Mouse (Mus musculus) lung, embryonic 14.5 days (tissue): ENCODE data around the gene Ttc28. TPM values are rescaled to one million over a fixed set of nuclear protein-coding genes. Genes with fewer than 3 reads are reported as not detected.

ENCODE experiments used
- ATAC-seq: fragments of 200-750 bp; cut with Nextera tagmentation; 2 replicates; pipeline ENCODE4 v1.8.0; 2017; ENCODE audit warnings: mild to moderate bottlenecking, moderate TSS enrichment, moderate library complexity; ENCODE audit not compliant: insufficient read depth
- DNase-seq: peaks from one replicate; pipeline ENCODE4 v3.0.0-alpha.2; 2015
- H3K27ac ChIP-seq: fragments of 300-500 bp; sonication (generic); 2 replicates; pipeline ENCODE4 v1.5.1; 2014; ENCODE audit warnings: low read depth, mild to moderate bottlenecking, moderate library complexity
- H3K27me3 ChIP-seq: fragments of 300-500 bp; sonication (generic); 2 replicates; pipeline ENCODE4 v1.6.1; 2014; ENCODE audit warnings: low read length, control low read depth; ENCODE audit not compliant: insufficient read depth
- H3K36me3 ChIP-seq: fragments of 300-500 bp; sonication (generic); 2 replicates; pipeline ENCODE4 v1.6.1; 2014; ENCODE audit warnings: control low read depth; ENCODE audit not compliant: insufficient read depth
- H3K4me1 ChIP-seq: fragments of 300-500 bp; sonication (generic); 2 replicates; pipeline ENCODE4 v1.6.1; 2014; ENCODE audit warnings: antibody characterized with exemption, control low read depth; ENCODE audit not compliant: insufficient read depth
- H3K4me2 ChIP-seq: fragments of 300-500 bp; sonication (generic); 2 replicates; pipeline ENCODE4 v1.6.1; 2014; ENCODE audit warnings: mild to moderate bottlenecking
- H3K4me3 ChIP-seq: fragments of 300-500 bp; sonication (generic); 2 replicates; pipeline ENCODE4 v1.5.1; 2014; ENCODE audit warnings: low read depth, low read length
- H3K9ac ChIP-seq: fragments of 300-500 bp; sonication (generic); 2 replicates; pipeline ENCODE4 v1.6.1; 2014
- H3K9me3 ChIP-seq: fragments of 300-500 bp; sonication (generic); 2 replicates; pipeline ENCODE4 v1.6.1; 2016; ENCODE audit warnings: low read depth, low read length, control low read depth
- CTCF ChIP-seq: IDR thresholded peaks from 2 replicates; pipeline ENCODE4 v1.5.1; 2016; ENCODE audit warnings: antibody characterized with exemption, low read depth
- WGBS: fragments of 180-500 bp; shearing (Covaris S2); extraction: QIAGEN DNeasy Blood & Tissue Kit; methylation state at CpG from one replicate; pipeline ENCODE4 v1.1.7; 2014; 5-methylcytosine and 5-hydroxymethylcytosine counted together
- polyA plus RNA-seq: library from polyadenylated mRNA; unstranded; fragments of >200 nt; fragmentation: Nextera tagmentation; extraction: Ambion mirVana; gene quantifications from 2 replicates; pipeline ENCODE4 v1.2.1, GENCODE M21; 2014

Gene Ttc28
- polyA plus RNA-seq, 1 experiment from 2014 or later: 15.2 TPM

DNA sequence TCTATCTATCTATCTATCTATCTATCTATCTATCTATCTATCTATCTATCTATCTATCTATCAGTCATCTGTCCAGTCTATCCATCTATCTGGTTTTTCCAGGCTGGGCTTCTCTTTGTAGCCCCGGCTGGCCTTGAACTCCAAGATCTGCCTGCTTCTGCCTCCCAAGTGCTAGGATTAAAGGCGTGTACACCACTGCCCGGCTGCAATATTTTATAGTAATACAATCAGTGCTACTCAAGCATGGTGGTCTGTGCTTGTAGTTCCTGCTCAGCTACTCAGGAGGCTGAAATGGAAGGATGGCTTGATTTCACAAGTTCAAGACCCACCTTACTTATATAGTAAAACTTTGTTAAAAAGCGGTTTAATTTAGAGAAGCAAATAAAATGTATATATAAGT, 98.2 kb downstream of the Ttc28 start:
- Histone ChIP-seq H3K36me3 (no peaks in the 10 kb centered on the region), H3K4me2 (no peak overlapping the region), H3K9me3 (no peaks in the 10 kb centered on the region), H3K4me1 (peaks cover 8% of the 10 kb centered on the region; the same call in 1 of the 2 replicates), H3K9ac (no peak overlapping the region), H3K27me3 (no peaks in the 10 kb centered on the region), H3K4me3 (no peak overlapping the region), H3K27ac (no peak overlapping the region)
- no peak for TF ChIP-seq CTCF
- 84% methylated on average over 4 of the region's 4 CpGs for WGBS
- ATAC-seq (no peak), DNase-seq (no peak)

DNA sequence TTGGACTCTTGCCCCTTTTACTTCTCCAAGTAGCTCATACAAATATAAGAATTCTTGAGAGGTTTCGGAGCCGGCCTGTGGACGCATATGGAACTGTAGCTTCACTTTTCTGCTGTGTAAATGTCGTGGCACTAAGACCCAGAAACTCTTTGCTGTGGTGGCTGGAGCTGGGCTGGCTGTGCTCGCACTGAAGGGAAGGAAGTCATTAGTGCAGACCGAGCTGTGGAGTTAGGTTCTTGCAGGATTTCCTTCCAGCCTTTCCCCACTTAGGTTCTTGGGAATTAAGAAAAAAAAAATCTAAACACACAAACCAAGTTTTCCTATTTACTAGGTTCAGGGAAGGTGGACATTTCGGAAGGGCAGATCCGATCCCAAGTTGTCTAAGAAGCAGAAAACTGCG, 98.9 kb downstream of the Ttc28 start:
- WGBS: under 1% methylated on average over 9 of the region's 9 CpGs
- no peaks in the 10 kb centered on the region for H3K9me3 ChIP-seq
- TF ChIP-seq CTCF: peak; percentile 59
- H3K4me3 ChIP-seq: peak overlapping the region; percentile 69
- H3K36me3 ChIP-seq: no peaks in the 10 kb centered on the region
- H3K4me2 ChIP-seq: peak overlapping the region; percentile 93
- DNase-seq (peak; percentile 95), ATAC-seq (peak; percentile 87)
- no peaks in the 10 kb centered on the region for H3K27me3 ChIP-seq
- H3K9ac ChIP-seq: peak overlapping the region; percentile 79
- H3K4me1 ChIP-seq: peaks cover 8% of the 10 kb centered on the region; the same call in 1 of the 2 replicates
- H3K27ac ChIP-seq: peak overlapping the region; percentile 97

DNA sequence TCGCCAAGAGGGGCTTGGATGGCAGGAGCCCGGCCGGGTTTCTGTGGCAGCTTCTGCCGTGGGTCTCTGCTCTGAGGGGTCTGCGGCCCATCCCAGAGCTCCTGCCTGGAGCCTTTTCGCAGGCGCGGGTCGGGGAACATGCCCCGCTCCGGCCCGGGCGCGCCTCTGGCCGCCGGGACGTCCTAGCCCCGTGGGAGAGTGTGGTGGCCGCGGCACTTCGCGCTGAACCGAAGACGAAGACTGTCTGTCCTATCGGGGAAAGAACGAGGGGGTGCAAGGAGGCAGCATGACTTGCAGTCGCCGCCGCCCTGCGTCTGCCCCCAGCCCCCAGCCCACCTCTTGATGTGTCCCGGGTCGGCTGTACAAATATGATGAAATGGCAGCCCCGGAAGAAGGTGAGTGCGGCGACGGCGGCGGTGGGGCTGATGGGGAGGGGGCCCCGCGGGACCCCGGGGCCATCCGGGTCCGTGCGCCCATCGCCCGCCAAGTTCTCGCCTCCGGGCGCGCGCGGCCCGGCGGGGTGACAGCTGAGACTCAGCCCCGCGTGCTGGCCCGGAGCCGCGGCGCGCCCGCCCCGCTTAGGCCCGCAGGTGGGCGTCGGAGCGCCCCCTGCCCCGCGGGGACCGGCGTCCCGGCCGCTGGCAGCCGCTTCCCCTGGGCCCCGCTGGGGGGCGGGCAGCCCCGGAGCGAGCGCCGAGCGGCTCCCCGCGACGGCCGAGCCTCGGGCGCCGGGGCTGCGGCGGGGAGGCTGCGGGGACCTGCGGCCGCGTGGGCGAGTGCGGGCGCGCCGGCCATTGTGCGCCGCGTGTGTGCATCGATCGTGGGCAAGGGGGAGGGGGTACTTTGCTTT, 99.6 kb downstream of the Ttc28 start:
- DNase-seq: peak; percentile 69

DNA sequence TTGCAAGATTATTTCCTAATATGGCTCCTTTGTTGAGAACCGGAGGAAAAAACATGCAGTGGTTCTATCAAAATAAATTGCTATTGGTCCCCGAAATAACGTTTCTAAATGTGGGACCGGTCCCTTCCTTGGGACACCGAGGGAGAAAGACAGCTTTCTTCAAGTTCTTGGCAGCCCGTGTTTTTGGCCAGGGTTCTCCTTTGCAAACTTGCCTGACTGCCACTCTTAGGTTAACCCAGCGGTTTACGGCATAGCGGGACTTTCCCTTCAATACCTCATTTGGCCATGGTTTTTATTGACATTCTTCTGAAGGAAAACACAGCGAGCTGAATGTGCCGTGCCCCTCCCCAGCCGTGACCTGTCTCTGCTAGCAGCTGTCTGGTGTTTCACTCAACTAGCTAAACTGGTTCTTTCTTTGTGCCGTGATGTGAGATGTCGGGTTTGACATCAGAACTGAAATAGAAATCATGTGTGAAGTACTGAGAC, 100.3 kb downstream of the Ttc28 start:
- H3K27me3 ChIP-seq: no peaks in the 10 kb centered on the region
- WGBS: under 1% methylated on average over 14 of the region's 14 CpGs
- peak overlapping the region; percentile 69 for H3K4me3 ChIP-seq
- DNase-seq (peak; percentile 89), ATAC-seq (peak; percentile 53)
- peak overlapping the region; percentile 97 for H3K27ac ChIP-seq
- peaks cover 8% of the 10 kb centered on the region; the same call in 1 of the 2 replicates for H3K4me1 ChIP-seq
- H3K4me2 ChIP-seq: peak overlapping the region; percentile 93
- TF ChIP-seq CTCF: no peak
- H3K9ac ChIP-seq: peak overlapping the region; percentile 79
- no peaks in the 10 kb centered on the region for H3K9me3 ChIP-seq
- H3K36me3 ChIP-seq: no peaks in the 10 kb centered on the region

More for the DNA sequence above, 99.6 kb downstream of the Ttc28 start:
- H3K27ac ChIP-seq: peak overlapping the region; percentile 97
- peak overlapping the region; percentile 93 for H3K4me2 ChIP-seq
- no peaks in the 10 kb centered on the region for H3K9me3 ChIP-seq
- H3K9ac ChIP-seq: peak overlapping the region; percentile 79
- no peaks in the 10 kb centered on the region for H3K27me3 ChIP-seq
- peak; percentile 42 for ATAC-seq
- H3K4me1 ChIP-seq: peaks cover 8% of the 10 kb centered on the region; the same call in 1 of the 2 replicates
- peak overlapping the region; percentile 69 for H3K4me3 ChIP-seq
- no peaks in the 10 kb centered on the region for H3K36me3 ChIP-seq
- no peak for TF ChIP-seq CTCF
- WGBS: under 1% methylated on average over 95 of the region's 104 CpGs

DNA sequence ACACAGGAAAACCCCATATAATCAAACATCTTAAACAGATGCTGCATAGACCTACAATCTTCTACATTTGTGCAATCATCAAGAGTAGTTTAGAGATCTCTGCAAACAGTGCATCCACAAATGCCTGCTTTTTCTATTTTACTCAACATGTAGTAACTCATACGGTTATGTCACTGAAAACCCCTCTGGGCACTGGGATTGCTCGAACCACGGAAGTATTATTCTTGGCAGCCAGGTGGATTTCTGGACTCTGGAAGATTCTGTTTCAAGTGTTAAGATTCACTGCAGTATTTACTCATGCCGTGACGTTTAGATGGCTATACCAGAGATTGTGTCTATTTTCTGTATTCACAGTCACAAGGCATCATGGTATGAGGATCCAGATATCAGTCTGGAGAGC, 101.0 kb downstream of the Ttc28 start:
- Histone ChIP-seq H3K4me2 (peak overlapping the region; percentile 93), H3K36me3 (no peaks in the 10 kb centered on the region), H3K9me3 (no peaks in the 10 kb centered on the region), H3K27me3 (no peaks in the 10 kb centered on the region), H3K4me3 (peak overlapping the region; percentile 69), H3K9ac (peak overlapping the region; percentile 79), H3K27ac (no peak overlapping the region; the same call in 1 of the 2 replicates), H3K4me1 (peaks cover 8% of the 10 kb centered on the region; the same call in 1 of the 2 replicates)
- DNase-seq: no peak
- 33% methylated on average over 5 of the region's 5 CpGs for WGBS
- no peak for ATAC-seq
- no peak for TF ChIP-seq CTCF

DNA sequence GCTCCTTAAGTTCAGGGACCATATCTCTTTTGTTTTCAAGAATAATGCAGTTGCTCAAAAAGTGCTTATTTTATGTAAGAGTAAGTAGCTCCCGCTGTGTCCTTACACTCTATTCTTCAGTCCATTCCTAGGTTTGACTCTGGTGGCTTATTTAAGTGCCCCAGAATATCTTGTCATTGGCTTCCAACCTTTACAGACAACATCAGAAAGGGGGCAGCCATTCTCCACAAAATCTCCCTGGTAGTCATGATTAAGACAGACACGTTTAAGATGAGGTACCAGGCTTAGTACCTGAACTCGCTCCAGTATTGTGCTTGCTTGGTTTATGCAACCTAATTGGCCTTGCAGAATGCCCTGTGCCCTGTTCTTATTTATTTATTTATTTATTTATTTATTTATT, 102.8 kb downstream of the Ttc28 start:
- TF ChIP-seq CTCF: peak; percentile 21; the same call in 1 of the 2 replicates
- Histone ChIP-seq H3K27me3 (no peaks in the 10 kb centered on the region), H3K27ac (no peak overlapping the region), H3K4me3 (no peak overlapping the region), H3K4me1 (peaks cover 8% of the 10 kb centered on the region; the same call in 1 of the 2 replicates), H3K36me3 (no peaks in the 10 kb centered on the region), H3K9ac (no peak overlapping the region), H3K9me3 (no peaks in the 10 kb centered on the region), H3K4me2 (no peak overlapping the region)
- 59% methylated on average over 3 of the region's 3 CpGs for WGBS
- DNase-seq (peak; percentile 40), ATAC-seq (no peak)

DNA sequence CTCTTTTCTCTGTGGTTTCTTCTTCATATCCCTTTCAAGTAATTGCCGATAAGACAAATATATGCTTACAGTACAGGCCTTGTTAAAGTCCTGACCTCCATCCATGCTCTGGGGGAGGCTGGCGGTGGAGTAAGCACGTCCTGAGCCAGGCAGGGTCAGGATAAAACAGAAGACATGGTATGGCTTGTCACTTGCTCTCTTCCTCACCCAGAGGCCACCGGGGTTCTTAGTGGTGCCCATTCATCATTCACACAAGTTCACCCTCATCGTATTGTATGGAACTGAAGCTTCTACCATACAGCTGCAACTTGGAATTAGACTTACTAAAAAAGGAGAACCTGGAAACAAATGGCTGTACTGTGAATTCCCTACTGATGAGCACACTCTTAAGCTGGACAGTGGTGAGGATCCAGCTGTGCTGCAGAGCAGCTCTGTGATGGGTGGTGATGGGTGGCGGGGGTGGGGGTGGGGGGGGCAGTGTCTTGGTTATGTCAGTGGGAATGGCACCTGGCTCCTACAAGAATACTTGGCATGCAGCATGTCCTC, 104.6 kb downstream of the Ttc28 start:
- H3K9me3 ChIP-seq: no peaks in the 10 kb centered on the region
- peaks cover 8% of the 10 kb centered on the region; the same call in 1 of the 2 replicates for H3K4me1 ChIP-seq
- no peaks in the 10 kb centered on the region for H3K27me3 ChIP-seq
- no peak overlapping the region for H3K27ac ChIP-seq
- WGBS: 54% methylated on average over 6 of the region's 6 CpGs
- ATAC-seq (no peak), DNase-seq (no peak)
- H3K9ac ChIP-seq: no peak overlapping the region
- no peak overlapping the region for H3K4me3 ChIP-seq
- no peak for TF ChIP-seq CTCF
- H3K36me3 ChIP-seq: no peaks in the 10 kb centered on the region
- no peak overlapping the region for H3K4me2 ChIP-seq
